Mouse (Mus musculus) bone marrow macrophage, adult 2 months (primary cell): ENCODE measurements around the gene C130032M10Rik.

Source experiments
- CTCF ChIP-seq: IDR thresholded peaks from 2 replicates; pipeline ENCODE4 v1.5.1; 2012; ENCODE audit warnings: low read depth, mild to moderate bottlenecking, low read length, moderate library complexity
- POLR2A ChIP-seq: IDR thresholded peaks from 2 replicates; pipeline ENCODE4 v1.6.1; 2012; ENCODE audit warnings: mild to moderate bottlenecking, low read depth, low read length, borderline replicate concordance

DNA sequence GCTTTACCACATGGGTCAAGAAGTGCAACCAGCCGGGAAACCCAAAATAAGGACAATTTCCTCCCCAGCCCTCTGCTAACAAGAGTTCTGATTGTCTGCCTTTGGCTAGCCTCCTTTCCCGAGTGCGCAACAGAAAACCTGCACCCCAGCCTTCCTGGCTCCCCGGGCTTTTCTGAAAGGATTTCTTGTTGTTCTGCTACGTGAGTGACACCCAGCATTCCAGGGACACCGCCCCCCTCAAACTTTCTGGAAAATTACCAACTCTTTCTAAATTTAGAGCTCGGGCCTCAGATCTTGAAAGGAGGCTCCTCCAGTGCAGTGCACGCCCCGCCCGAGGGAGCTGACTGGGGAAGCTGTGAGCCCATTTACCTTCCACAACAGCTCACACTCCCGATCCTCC is at the start of gene C130032M10Rik:
- TF ChIP-seq POLR2A (no peak), CTCF (no peak)
